Mouse (Mus musculus) neural tube, embryonic 14.5 days (tissue): ENCODE measurements around the gene Corin. TPM values are rescaled to one million over a fixed set of nuclear protein-coding genes. Genes with fewer than 3 reads are reported as not detected.

ENCODE experiments used
- ATAC-seq: fragments of 200-750 bp; cut with Nextera tagmentation; 2 replicates; pipeline ENCODE4 v1.8.0; 2017; ENCODE audit warnings: low read depth, mild to moderate bottlenecking, moderate TSS enrichment, moderate library complexity
- H3K27ac ChIP-seq: fragments of 300-500 bp; sonication (generic); 2 replicates; pipeline ENCODE4 v1.5.1; 2014; ENCODE audit warnings: low read depth, mild to moderate bottlenecking, control low read depth, low read length, moderate library complexity, mixed read lengths
- H3K27me3 ChIP-seq: fragments of 300-500 bp; sonication (generic); 2 replicates; pipeline ENCODE4 v1.6.1; 2014; ENCODE audit warnings: low read length; ENCODE audit not compliant: control insufficient read depth, insufficient read depth
- H3K36me3 ChIP-seq: fragments of 300-500 bp; sonication (generic); 2 replicates; pipeline ENCODE4 v1.6.1; 2014; ENCODE audit warnings: low read length, mixed read lengths; ENCODE audit not compliant: control insufficient read depth, insufficient read depth
- H3K4me1 ChIP-seq: fragments of 300-500 bp; sonication (generic); 2 replicates; pipeline ENCODE4 v1.6.1; 2014; ENCODE audit warnings: low read length; ENCODE audit not compliant: control insufficient read depth, insufficient read depth
- H3K4me2 ChIP-seq: fragments of 300-500 bp; sonication (generic); 2 replicates; pipeline ENCODE4 v1.6.1; 2014; ENCODE audit warnings: mild to moderate bottlenecking, low read depth, low read length, control low read depth
- H3K4me3 ChIP-seq: fragments of 300-500 bp; sonication (generic); 2 replicates; pipeline ENCODE4 v1.5.1; 2014; ENCODE audit warnings: low read depth, low read length, control low read depth, mixed read lengths
- H3K9ac ChIP-seq: fragments of 300-500 bp; sonication (generic); replicated peaks from 2 replicates; pipeline ENCODE4 v1.6.1; 2014; ENCODE audit warnings: low read depth, mild to moderate bottlenecking, control low read depth, low read length, mixed read lengths
- H3K9me3 ChIP-seq: fragments of 300-500 bp; sonication (generic); 2 replicates; pipeline ENCODE4 v1.6.1; 2016; ENCODE audit warnings: low read length; ENCODE audit not compliant: control insufficient read depth
- WGBS: fragments of 180-500 bp; shearing (Covaris S2); extraction: QIAGEN DNeasy Blood & Tissue Kit; methylation state at CpG from one replicate; pipeline ENCODE4 v1.1.7; 2014; 5-methylcytosine and 5-hydroxymethylcytosine counted together
- polyA plus RNA-seq: library from polyadenylated mRNA; unstranded; fragments of >200 nt; fragmentation: Nextera tagmentation; extraction: Ambion mirVana; gene quantifications from 2 replicates; pipeline ENCODE4 v1.2.1, GENCODE M21; 2014

Corin gene
- polyA plus RNA-seq, 1 experiment from 2014 or later, result 1.2 TPM

- H3K4me3 ChIP-seq, result no peak overlapping the region
- H3K9me3 ChIP-seq, result no peaks in the 10 kb centered on the region
- H3K4me2 ChIP-seq, result no peak overlapping the region
- WGBS, result 73% methylated on average over 4 of the region's 4 CpGs
- no peaks in the 10 kb centered on the region for H3K27me3 ChIP-seq
- ATAC-seq, result no peak
- H3K4me1 ChIP-seq, result no peaks in the 10 kb centered on the region
- H3K27ac ChIP-seq, result no peak overlapping the region
- H3K9ac ChIP-seq, result no peak overlapping the region
- no peaks in the 10 kb centered on the region for H3K36me3 ChIP-seq
Measured at GRCm38 (mm10) chr5:72452750-72453149, 51.5 kb downstream of the Corin start.

- Histone ChIP-seq H3K9ac (no peak overlapping the region), H3K9me3 (no peaks in the 10 kb centered on the region), H3K4me2 (no peak overlapping the region), H3K27me3 (no peaks in the 10 kb centered on the region), H3K4me3 (no peak overlapping the region), H3K27ac (no peak overlapping the region), H3K36me3 (no peaks in the 10 kb centered on the region), H3K4me1 (no peaks in the 10 kb centered on the region)
- 60% methylated on average over 2 of the region's 2 CpGs for WGBS
- no peak for ATAC-seq
Measured at GRCm38 (mm10) chr5:72448846-72449245, 55.4 kb downstream of the Corin start.

- no peaks in the 10 kb centered on the region for H3K4me1 ChIP-seq
- no peak overlapping the region for H3K27ac ChIP-seq
- H3K9me3 ChIP-seq, result no peaks in the 10 kb centered on the region
- H3K36me3 ChIP-seq, result no peaks in the 10 kb centered on the region
- no peak overlapping the region for H3K4me2 ChIP-seq
- H3K9ac ChIP-seq, result no peak overlapping the region
- no peak overlapping the region for H3K4me3 ChIP-seq
- WGBS, result 95% methylated on average over 11 of the region's 11 CpGs
- no peaks in the 10 kb centered on the region for H3K27me3 ChIP-seq
- ATAC-seq, result no peak
Measured at GRCm38 (mm10) chr5:72446104-72446503, 58.2 kb downstream of the Corin start.

DNA sequence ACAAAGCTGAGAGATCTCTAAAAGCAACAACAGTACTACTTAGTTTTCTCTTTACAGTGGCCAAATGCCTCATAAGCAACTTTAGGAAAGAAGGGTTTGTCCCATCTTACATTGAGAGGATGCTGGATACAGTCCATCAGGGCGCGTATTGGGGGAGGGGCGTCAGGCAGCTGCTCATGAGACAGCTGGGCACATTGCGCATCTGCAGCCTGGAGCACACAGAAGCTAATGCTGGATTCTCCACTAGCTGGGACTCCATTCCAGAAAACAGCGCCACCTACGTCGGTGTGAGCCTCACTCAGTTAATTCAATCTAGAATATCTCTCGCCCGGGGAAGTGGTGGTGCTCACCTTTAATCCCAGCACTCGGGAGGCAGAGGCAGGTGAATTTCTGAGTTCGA lies 60.3 kb downstream of the Corin start:
- no peak overlapping the region for H3K27ac ChIP-seq
- 74% methylated on average over 11 of the region's 11 CpGs for WGBS
- no peaks in the 10 kb centered on the region for H3K27me3 ChIP-seq
- H3K4me3 ChIP-seq, result no peak overlapping the region
- no peaks in the 10 kb centered on the region for H3K36me3 ChIP-seq
- ATAC-seq, result no peak
- no peaks in the 10 kb centered on the region for H3K4me1 ChIP-seq
- H3K4me2 ChIP-seq, result no peak overlapping the region
- H3K9ac ChIP-seq, result no peak overlapping the region
- no peaks in the 10 kb centered on the region for H3K9me3 ChIP-seq

- ATAC-seq, result no peak
- H3K9me3 ChIP-seq, result no peaks in the 10 kb centered on the region
- H3K9ac ChIP-seq, result no peak overlapping the region
- H3K36me3 ChIP-seq, result no peaks in the 10 kb centered on the region
- H3K4me1 ChIP-seq, result no peaks in the 10 kb centered on the region
- no peak overlapping the region for H3K27ac ChIP-seq
- WGBS, result 84% methylated on average over 4 of the region's 4 CpGs
- H3K4me3 ChIP-seq, result no peak overlapping the region
- no peaks in the 10 kb centered on the region for H3K27me3 ChIP-seq
- no peak overlapping the region for H3K4me2 ChIP-seq
Measured at GRCm38 (mm10) chr5:72443007-72443406, 61.3 kb downstream of the Corin start.

DNA sequence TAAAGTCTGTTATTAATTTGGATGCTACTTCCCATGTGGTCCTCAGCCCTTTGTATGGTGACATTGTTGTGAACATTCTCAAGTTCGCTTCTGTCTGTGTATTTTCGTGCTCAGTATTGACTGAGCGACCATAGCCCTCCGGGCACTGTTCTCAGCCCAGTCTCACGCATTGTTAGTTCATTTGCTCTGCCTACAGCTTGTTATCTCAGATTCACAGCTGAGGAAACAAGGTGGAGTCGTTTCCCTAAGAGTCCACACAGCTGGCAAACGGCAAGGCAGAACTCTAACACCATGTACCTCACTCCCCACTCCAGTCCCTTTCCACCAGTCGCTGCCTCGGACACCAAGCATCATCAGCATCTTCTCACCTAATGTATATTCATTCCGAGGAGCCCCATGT lies 63.1 kb downstream of the Corin start:
- Histone ChIP-seq H3K4me1 (no peaks in the 10 kb centered on the region), H3K4me2 (no peak overlapping the region), H3K27ac (no peak overlapping the region), H3K4me3 (no peak overlapping the region), H3K36me3 (no peaks in the 10 kb centered on the region), H3K9ac (no peak overlapping the region), H3K27me3 (no peaks in the 10 kb centered on the region), H3K9me3 (no peaks in the 10 kb centered on the region)
- 82% methylated on average over 10 of the region's 10 CpGs for WGBS
- ATAC-seq, result no peak

DNA sequence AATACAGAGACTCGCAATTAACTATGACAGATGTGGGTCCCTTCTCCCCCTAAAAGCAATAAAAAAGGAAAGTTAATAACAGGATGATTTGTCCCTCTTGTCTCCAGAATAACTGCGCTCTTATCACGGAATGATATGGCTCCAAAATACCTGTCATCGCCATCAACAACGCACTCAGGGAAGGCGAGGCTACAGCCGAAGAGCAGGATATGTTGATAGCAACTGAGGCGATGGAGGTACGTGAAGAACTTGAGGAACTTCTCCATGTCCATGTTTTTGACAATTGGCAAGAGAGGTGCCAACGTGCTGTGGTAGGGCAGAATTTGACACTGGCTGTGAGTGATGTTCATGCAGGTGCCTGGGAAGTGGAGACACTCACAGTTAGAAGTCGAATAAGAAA lies 69.2 kb downstream of the Corin start:
- no peak overlapping the region for H3K4me3 ChIP-seq
- H3K4me1 ChIP-seq, result no peaks in the 10 kb centered on the region
- no peaks in the 10 kb centered on the region for H3K9me3 ChIP-seq
- H3K27me3 ChIP-seq, result no peaks in the 10 kb centered on the region
- no peak overlapping the region for H3K4me2 ChIP-seq
- no peaks in the 10 kb centered on the region for H3K36me3 ChIP-seq
- 93% methylated on average over 11 of the region's 11 CpGs for WGBS
- no peak overlapping the region for H3K27ac ChIP-seq
- no peak for ATAC-seq
- no peak overlapping the region for H3K9ac ChIP-seq

DNA sequence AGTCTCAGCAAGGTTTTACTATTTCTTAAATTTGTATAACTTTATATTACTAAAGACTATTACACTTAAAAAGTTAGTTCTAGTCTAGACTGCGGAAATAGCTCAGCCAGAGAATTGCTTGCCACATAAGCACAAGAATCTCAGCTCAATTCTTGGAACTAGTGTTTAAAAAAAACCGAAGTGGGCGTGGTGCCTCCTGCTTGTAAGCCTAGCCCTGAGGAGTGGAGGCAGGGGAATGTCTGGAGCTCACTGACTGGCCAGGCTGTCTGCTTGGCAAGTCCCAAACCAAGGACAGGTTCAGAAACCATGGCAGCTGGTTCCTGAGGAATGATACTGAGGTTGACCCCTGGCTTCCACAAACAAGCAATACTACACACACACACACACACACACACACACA lies 72.4 kb downstream of the Corin start:
- no peaks in the 10 kb centered on the region for H3K4me1 ChIP-seq
- no peaks in the 10 kb centered on the region for H3K9me3 ChIP-seq
- no peak overlapping the region for H3K4me3 ChIP-seq
- no peaks in the 10 kb centered on the region for H3K27me3 ChIP-seq
- H3K9ac ChIP-seq, result no peak overlapping the region
- ATAC-seq, result no peak
- no peak overlapping the region for H3K27ac ChIP-seq
- H3K36me3 ChIP-seq, result no peaks in the 10 kb centered on the region
- no peak overlapping the region for H3K4me2 ChIP-seq
- 85% methylated on average over 3 of the region's 3 CpGs for WGBS

- Histone ChIP-seq H3K36me3 (no peaks in the 10 kb centered on the region), H3K4me1 (no peaks in the 10 kb centered on the region), H3K9ac (no peak overlapping the region), H3K27ac (no peak overlapping the region), H3K9me3 (no peaks in the 10 kb centered on the region), H3K4me3 (no peak overlapping the region), H3K4me2 (no peak overlapping the region), H3K27me3 (no peaks in the 10 kb centered on the region)
- WGBS, result 90% methylated on average over 4 of the region's 4 CpGs
- no peak for ATAC-seq
Measured at GRCm38 (mm10) chr5:72427556-72427955, 76.7 kb downstream of the Corin start.
